Mouse (Mus musculus) ES-E14 (cell line): ENCODE data around the gene Ppil1.

Source experiments
- CHD2 ChIP-seq: IDR thresholded peaks from 2 replicates; pipeline ENCODE4 v1.6.1; 2014; ENCODE audit warnings: mild to moderate bottlenecking, low read depth, low read length, inconsistent platforms
- HCFC1 ChIP-seq: IDR thresholded peaks from 2 replicates; pipeline ENCODE4 v1.6.1; 2012; ENCODE audit warnings: low read length, inconsistent platforms, borderline replicate concordance; ENCODE audit not compliant: insufficient read depth
- MAFK ChIP-seq: IDR thresholded peaks from 2 replicates; pipeline ENCODE4 v1.6.1; 2014; ENCODE audit warnings: mild to moderate bottlenecking, low read depth, low read length, inconsistent platforms; ENCODE audit not compliant: insufficient read depth

- TF ChIP-seq MAFK: no peak
- TF ChIP-seq CHD2: no peak
- TF ChIP-seq HCFC1: no peak
Measured at GRCm38 (mm10) chr17:29302149-29302548, 38.2 kb upstream of the Ppil1 start.
